Mouse (Mus musculus): ENCODE measurements around the gene Cma2.
"Not testable (repeated sequence)": the region's sequence is repeated elsewhere in the genome, so short reads cannot be mapped to it uniquely, and the experiment has no call there.

Gene Cma2

GRCm38 (mm10) chr14:55950346-55951030 is at the start of gene Cma2:
Gene Cma2, plus strand, starts transcription at chr14:55950980.
- no peak for DNase-seq

- no peak for DNase-seq
These were observed 45.3 kb upstream of the Cma2 start for GRCm38 (mm10) chr14:55905518-55905917.

GRCm38 (mm10) chr14:55913406-55913805 is 37.4 kb upstream of the Cma2 start:
- DNase-seq: no peak

DNA sequence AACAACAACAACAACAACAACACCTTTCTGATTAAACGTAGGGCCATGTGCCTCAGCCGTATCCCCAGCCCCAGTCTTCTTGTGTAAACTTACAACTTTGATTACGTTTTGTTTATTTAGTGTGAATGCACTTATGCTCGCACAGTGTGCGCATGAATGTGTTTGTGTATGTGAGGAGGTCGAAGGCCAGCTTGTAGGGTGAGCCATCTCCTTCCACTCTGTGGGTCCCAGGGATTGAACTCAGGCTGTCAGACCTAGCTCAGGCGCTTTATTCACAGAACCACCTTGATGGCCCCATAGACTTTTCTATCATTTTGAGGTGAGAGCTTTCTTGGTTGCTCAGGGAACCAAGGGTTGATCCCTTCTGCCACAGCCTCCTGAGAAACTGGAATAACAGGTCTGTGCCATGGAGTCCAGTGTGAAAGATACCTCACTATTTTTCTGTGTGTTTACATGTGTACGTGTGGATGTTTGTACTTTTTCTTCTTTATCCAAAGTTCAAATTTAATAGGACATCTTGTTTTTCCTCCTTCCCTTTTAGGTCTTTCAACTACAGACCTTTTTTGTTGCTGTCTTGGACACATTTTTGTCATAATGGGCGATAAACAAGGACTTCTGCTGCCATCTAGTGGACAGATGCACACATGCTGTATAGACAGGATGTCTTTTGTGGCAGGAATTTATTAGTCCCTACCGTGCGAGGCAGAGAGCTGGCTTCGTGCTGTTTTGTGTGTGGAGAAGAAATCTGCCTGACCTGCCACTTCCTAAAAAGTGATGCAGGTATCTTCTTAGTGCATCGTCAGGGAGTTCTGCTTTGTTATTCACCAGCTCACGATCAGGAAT is 32.3 kb upstream of the Cma2 start:
- DNase-seq: peak; percentile 64

DNA sequence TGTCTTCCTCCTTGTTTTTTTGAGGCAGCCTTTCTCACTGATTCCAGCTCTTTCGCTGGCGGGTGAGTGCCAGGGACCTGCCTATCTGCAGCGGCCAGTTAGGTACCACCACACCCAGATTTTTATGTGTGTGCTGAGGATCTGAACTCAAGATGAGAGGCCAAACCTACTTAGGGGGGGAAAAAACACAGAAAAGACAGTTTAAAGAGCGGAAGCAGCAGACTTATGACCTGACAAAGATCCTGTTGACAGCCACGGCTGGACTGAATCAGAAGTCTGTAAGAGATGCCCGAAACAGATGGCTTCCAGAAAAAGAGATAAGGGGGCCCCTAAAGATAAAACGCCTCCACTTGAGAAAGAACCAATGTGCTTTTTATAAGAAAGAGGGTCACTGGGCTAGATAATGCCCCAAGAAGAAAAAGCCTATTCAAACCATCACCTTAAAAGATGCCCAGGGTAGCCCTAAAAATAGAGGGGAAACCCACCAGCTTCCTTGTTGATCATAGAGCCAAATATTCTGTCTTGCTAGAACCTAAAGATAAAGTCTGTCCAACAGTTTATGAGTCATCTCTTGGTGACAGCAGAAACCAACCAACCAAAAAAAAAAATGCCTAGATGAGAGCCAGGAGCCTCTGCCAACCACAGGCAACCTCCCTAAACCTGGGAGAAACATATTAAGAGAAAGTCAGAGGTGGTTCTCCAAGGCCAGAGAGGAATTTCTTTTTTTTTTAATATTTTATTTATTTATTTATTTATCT is 28.1 kb upstream of the Cma2 start:
- no peak for DNase-seq

GRCm38 (mm10) chr14:55926847-55927246 is 23.9 kb upstream of the Cma2 start:
- no peak for DNase-seq

DNA sequence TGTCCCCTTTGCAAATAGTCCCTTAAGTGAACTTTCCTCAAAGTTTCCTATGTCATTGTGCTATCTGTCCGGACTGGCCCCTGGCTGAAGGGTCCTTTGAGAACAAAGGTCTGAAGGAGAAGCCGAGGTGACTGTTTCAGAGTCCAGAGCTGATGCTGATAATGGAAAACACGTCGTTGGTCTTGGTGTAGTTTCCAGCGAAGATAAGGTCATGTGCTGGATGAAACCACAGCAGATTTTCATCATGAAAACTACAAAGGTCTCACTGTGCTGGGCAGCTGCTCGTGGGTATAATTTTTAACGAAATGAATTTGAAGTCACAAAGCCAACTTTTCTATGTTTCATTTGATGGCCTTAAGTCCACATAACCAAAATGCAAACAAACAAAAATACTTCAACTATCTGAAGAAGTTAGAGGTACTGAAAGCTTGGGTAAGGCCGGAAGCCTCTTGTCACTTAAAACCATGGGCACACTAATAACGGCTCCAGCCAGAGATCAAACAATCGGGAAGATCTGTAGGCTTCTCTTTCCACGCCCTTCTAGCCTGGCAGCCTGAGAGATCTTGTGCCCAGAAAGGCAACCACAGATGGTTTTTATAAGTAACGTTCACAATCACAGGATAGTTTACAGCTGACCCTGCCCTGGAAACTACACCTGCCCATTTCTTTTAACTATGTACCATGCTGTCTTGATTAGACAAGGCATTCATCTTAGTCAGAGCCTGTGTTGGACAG is 21.4 kb upstream of the Cma2 start:
- no peak for DNase-seq

GRCm38 (mm10) chr14:55933586-55933985 is 17.2 kb upstream of the Cma2 start:
- DNase-seq: peak; percentile 18

GRCm38 (mm10) chr14:55940070-55940800 is 10.5 kb upstream of the Cma2 start:
- no peak for DNase-seq

DNA sequence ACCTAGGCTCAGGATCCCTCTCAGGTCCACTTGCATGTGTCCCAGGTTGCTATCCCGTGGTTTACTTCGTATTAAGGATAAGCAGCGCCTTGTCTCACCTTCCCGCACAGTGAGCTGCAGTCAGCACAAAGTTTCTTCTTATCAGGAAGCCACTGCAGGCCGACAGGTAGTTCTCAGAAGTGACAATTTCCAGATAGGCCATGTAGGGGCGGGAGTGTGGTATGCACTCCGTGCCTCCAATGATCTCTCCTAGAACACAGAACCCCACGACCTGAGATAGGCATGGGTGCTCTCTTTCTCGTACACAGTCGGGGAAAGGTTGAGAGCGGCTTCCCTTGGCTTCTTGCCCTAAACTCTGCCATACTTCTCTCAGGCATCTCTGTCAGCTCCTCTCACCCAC is 7.2 kb upstream of the Cma2 start:
- no peak for DNase-seq

DNA sequence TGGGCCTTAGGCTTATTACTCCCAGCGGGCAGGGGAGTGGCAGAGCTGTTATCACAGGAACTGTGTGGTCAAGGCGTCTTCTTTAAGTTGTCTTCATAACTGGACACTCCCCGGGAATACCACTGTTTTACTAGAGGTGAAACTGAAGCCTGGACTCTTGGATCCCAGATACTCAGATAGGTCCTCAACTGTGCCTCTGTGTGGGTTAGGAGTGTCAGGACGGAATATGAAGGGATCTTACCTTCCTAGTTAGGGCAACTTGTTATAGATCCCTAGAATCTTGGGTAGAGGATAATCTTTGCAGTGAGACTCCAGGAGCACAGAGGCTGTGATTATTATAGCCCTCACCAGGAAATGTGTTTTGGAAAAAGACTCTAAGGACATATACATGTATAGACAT is 6.2 kb upstream of the Cma2 start, which contains the start of gene Cma1:
Cma1 (minus strand) TSS at position 101 of the 400 bp plus-strand sequence.
- no peak for DNase-seq

GRCm38 (mm10) chr14:55946269-55946969 is 4.4 kb upstream of the Cma2 start:
- DNase-seq: no peak

GRCm38 (mm10) chr14:55963263-55963662 is 12.5 kb downstream of the Cma2 start:
- no peak for DNase-seq

DNA sequence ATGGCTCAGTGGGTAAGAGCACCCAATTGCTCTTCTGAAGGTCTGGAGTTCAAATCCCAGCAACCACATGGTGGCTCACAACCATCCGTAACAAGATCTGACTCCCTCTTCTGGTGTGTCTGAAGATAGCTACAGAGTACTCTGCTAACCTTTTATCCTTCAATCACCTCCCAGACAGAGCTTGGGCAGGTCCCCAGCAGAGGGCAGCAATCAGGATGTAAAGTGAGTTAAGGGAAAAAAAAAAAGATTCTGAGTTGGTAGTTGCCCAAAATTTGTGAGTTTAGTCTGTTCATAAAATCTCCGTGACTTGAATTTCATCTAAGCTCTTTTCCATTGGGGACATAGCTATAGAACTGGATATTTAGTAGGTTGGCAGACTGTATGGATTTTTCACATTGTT is 13.1 kb downstream of the Cma2 start:
- not testable (repeated sequence) for DNase-seq

DNA sequence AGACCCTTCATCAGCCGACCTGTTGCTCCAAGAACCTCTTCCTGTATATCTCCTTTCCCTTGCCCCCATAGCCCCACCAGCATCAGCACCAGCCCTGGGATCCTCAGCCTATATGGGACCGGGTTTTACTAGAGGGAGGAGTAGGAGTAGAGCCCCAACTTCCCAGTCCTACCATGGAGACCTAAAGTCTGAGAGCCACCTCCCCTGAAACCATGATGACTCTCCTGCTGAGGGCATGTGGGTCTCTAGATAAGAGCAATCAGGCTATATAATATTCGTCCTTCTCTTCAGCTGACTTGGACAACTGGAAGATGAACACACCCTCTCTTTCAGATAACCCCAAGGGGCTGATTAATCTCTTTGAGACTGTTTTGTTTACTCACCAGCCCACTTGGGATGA is 36.7 kb downstream of the Cma2 start:
- DNase-seq: not testable (repeated sequence)

DNA sequence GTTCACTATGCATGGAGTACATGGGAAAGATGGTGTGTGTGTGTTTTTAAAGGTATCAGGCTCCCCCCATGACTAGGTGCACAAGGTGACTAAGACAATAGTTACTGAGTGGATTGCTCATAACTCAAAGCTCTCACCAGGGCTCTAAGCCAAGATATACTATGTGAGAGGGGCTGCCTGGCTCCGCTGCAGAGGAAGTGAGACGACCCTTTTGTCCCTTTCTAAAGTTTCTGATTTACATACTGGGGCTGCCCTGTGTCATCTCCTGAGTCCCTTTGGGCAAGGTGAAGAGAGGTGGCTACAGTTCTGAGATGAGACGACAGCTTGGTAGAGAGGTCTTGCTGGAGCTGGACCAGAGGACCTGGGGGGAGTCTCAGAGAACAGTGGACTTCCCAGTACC is 62.4 kb downstream of the Cma2 start:
- no peak for DNase-seq

DNA sequence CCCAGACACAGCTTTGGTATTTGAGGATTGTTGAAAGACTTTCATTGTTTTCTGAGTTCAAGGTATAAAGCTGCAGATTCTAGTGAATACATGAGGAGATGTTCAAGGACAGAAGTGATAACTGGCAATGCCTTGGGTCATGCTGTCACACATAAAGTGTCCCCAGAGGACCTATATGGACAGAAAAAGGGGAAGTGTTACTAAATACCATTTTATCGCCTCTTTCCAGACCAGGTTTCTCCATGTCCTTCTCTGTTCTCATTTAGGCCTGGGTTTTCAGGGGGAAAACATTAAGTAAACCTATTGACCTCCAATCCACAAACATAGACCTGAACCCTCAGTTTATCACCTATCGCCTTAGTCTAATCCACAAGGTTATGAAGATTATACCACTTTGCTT is 63.1 kb downstream of the Cma2 start:
- no peak for DNase-seq

GRCm38 (mm10) chr14:56017671-56018070 is 66.9 kb downstream of the Cma2 start, which contains the start of gene Mcpt1:
Gene Mcpt1, plus strand, starts transcription at chr14:56017971.
- DNase-seq: not testable (repeated sequence)

DNA sequence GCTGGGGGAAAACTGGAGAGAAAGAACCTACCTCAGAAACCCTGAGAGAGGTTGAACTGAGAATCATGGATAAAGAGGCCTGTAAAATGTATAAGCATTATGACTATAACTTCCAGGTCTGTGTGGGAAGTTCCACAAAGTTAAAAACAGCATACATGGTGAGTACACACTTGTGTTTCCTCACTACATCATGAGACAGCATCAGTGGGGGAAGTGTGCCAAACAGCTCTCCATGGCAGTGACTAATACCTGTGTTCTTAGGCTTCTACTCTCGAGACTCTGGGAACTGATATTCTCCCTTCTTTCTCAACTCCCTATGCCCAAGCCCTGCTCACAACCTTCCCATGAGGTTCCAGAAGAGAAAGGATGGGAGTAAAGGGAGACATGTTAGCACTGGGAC is 68.7 kb downstream of the Cma2 start:
- DNase-seq: no peak

DNA sequence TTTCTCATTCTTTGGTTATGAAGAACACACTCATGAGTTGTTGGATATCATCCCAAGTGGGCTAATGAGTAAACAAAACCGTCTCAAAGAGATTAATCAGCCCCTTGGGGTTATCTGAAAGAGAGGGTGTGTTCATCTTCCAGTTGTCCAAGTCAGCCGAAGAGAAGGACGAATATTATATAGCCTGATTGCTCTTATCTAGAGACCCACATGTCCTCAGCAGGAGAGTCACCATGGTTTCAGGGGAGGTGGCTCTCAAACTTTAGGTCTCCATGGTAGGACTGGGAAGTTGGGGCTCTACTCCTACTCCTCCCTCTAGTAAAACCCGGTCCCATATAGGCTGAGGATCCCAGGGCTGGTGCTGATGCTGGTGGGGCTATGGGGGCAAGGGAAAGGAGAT is 70.5 kb downstream of the Cma2 start:
- DNase-seq: not testable (repeated sequence)
